ENCODE assay signal across 7 mouse cellular contexts in genomic region chr12:17506117-17506993, GRCm38 (mm10). TPM values are rescaled to one million over a fixed set of nuclear protein-coding genes. Genes with fewer than 3 reads are reported as not detected.
DNase-seq lines count a peak whose midpoint lies in the region; ATAC-seq and TF ChIP-seq lines count a peak whose summit lies in the region.

No protein-coding gene starts in this region.

- peaks cover 29% of the 10 kb centered on the region for H3K4me1 ChIP-seq in thymus, adult 2 months (replicated peaks; ENCODE audit: control insufficient read depth, insufficient read depth, low read length)
- peaks cover 10 to 12% of the 10 kb centered on the region in 2 experiments; a peak in 3 of 4 replicates for H3K4me1 ChIP-seq in heart, embryonic 14.5 days (ENCODE audit: control insufficient read depth in 2 of 2, insufficient read depth in 2 of 2, low read length in 2 of 2)

- H3K27ac ChIP-seq in thymus, adult 2 months (ENCODE audit: control insufficient read depth, insufficient read depth, low read length) = peak overlapping the region; percentile 66; the same call in 1 of the 2 replicates
- no peak overlapping the region for H3K27ac ChIP-seq in heart, embryonic 14.5 days (replicated peaks in 1 of 2; ENCODE audit: control insufficient read depth in 1 of 2, insufficient read depth in 1 of 2, low read depth in 2 of 2, low read length in 2 of 2)

- no peaks in the 10 kb centered on the region for H3K27me3 ChIP-seq in thymus, adult 2 months (ENCODE audit: control insufficient read depth, insufficient read depth, low read length)
- no peaks in the 10 kb centered on the region for H3K27me3 ChIP-seq in heart, embryonic 14.5 days (ENCODE audit: control insufficient read depth, insufficient read depth, low read length)

- 54% methylated on average over 5 of the region's 5 CpGs for WGBS in thymus, adult 2 months
- WGBS in heart, embryonic 14.5 days = 37% methylated on average over 5 of the region's 5 CpGs

- H3K9me3 ChIP-seq in heart, embryonic 14.5 days (ENCODE audit: control insufficient read depth, low read length) = no peaks in the 10 kb centered on the region

- no peak overlapping the region for H3K4me2 ChIP-seq in heart, embryonic 14.5 days (ENCODE audit: low read length)

- H3K36me3 ChIP-seq in thymus, adult 2 months (ENCODE audit: control insufficient read depth, insufficient read depth, low read length) = no peaks in the 10 kb centered on the region
- no peaks in the 10 kb centered on the region for H3K36me3 ChIP-seq in heart, embryonic 14.5 days (ENCODE audit: control insufficient read depth, insufficient read depth, low read length)

- H3K9ac ChIP-seq in heart, embryonic 14.5 days (ENCODE audit: low read length) = no peak overlapping the region; the same call in 1 of the 2 replicates

- TF ChIP-seq CTCF in thymus, adult 2 months (IDR thresholded peaks at IDR 0.05; ENCODE audit: borderline replicate concordance, control insufficient read depth, extremely low read depth, insufficient read depth, low read length, poor library complexity) = no peak

- peak; percentile 16 for DNase-seq in thymus, adult 2 months
- DNase-seq in thymus, postnatal 10 days (ENCODE audit: low spot score in 2 of 2) = no peak
- no peak for DNase-seq in urinary bladder, adult 18-20 months (ENCODE audit: low spot score in 2 of 2)
- no peak for DNase-seq in layer of hippocampus, adult 11-12 months (ENCODE audit: low spot score)

- peak; percentile 62 for ATAC-seq in heart, embryonic 14.5 days (ENCODE audit: insufficient number of reproducible peaks, insufficient read depth, low FRiP score, low read depth)
- peak; percentile 98 for ATAC-seq in megakaryocyte-erythroid progenitor cell, adult 5-6 weeks (replicated peaks; ENCODE audit: low FRiP score, low TSS enrichment, poor library complexity, severe bottlenecking)
- ATAC-seq in monocyte, adult 5-6 weeks (replicated peaks; ENCODE audit: insufficient number of reproducible peaks, low FRiP score, low TSS enrichment, poor library complexity, severe bottlenecking) = no peak

- no peak for TF ChIP-seq POLR2A in thymus, adult 2 months (IDR thresholded peaks at IDR 0.05; ENCODE audit: control insufficient read depth, extremely low read depth, insufficient read depth, low read length, poor library complexity)

- H3K4me3 ChIP-seq in thymus, adult 2 months (ENCODE audit: control insufficient read depth, insufficient read depth, low read length) = no peak overlapping the region
- H3K4me3 ChIP-seq in heart, embryonic 14.5 days (ENCODE audit: control insufficient read depth in 1 of 2, insufficient read depth in 1 of 2, low read depth in 1 of 2, low read length in 2 of 2) = no peak overlapping the region

RNA-seq across cellular contexts. Expression of gene Odc1, which starts 38.2 kb away (rescaled TPM):
- polyA plus RNA-seq in thymus, adult 2 months (2012; rRNA removed) = 71.1 and 80.5 TPM in 2 replicates
- polyA plus RNA-seq in heart, embryonic 14.5 days (2014; fragmentation: Nextera tagmentation; extraction: Ambion mirVana) = 122 and 127 TPM in 2 replicates
- total RNA-seq in megakaryocyte-erythroid progenitor cell, adult 5-6 weeks (2014; fragmentation: Nextera tagmentation) = 360 and 383 TPM in 2 replicates
- 607 and 788 TPM in 2 replicates for total RNA-seq in megakaryocyte-erythroid progenitor cell, adult 5-6 weeks (2017)
- 140 to 224 TPM (median 146 TPM) in 3 replicates for total RNA-seq in monocyte, adult 5-6 weeks (2017)
